Mouse (Mus musculus) limb, embryonic 11.5 days (tissue): Measurements from ENCODE around the gene Galm. TPM values are rescaled to one million over a fixed set of nuclear protein-coding genes. Genes with fewer than 3 reads are reported as not detected.

Experiments used
- ATAC-seq: fragments of 200-750 bp; cut with Nextera tagmentation; 2 replicates; pipeline ENCODE4 v1.8.0; 2017; ENCODE audit warnings: low read depth; ENCODE audit not compliant: insufficient number of reproducible peaks, low FRiP score, low TSS enrichment
- DNase-seq: peaks from one replicate; pipeline ENCODE4 v3.0.0-alpha.2; 2015; ENCODE audit warnings: low spot score
- H3K27ac ChIP-seq: fragments of 300-500 bp; sonication (generic); replicated peaks from 2 replicates; pipeline ENCODE4 v1.5.1; 2014; ENCODE audit warnings: low read depth, mild to moderate bottlenecking, low read length
- H3K27me3 ChIP-seq: fragments of 300-500 bp; sonication (generic); 2 replicates; pipeline ENCODE4 v1.6.1; 2014; ENCODE audit warnings: mild to moderate bottlenecking, low read length, mixed read lengths; ENCODE audit not compliant: control insufficient read depth, insufficient read depth
- H3K36me3 ChIP-seq: fragments of 300-500 bp; sonication (generic); 2 replicates; pipeline ENCODE4 v1.6.1; 2014; ENCODE audit warnings: mild to moderate bottlenecking, low read length, moderate library complexity, mixed read lengths; ENCODE audit not compliant: control insufficient read depth, insufficient read depth
- H3K4me1 ChIP-seq: fragments of 300-500 bp; sonication (generic); 2 replicates; pipeline ENCODE4 v1.6.1; 2014; ENCODE audit warnings: low read length, mixed read lengths; ENCODE audit not compliant: control insufficient read depth, insufficient read depth
- H3K4me2 ChIP-seq: fragments of 300-500 bp; sonication (generic); 2 replicates; pipeline ENCODE4 v1.6.1; 2014; ENCODE audit warnings: low read depth, mild to moderate bottlenecking, moderate library complexity; ENCODE audit not compliant: severe bottlenecking
- H3K4me3 ChIP-seq: fragments of 300-500 bp; sonication (generic); 2 replicates; pipeline ENCODE4 v1.5.1; 2014; ENCODE audit warnings: low read depth, low read length
- H3K9ac ChIP-seq: fragments of 300-500 bp; sonication (generic); 2 replicates; pipeline ENCODE4 v1.6.1; 2014; ENCODE audit warnings: mild to moderate bottlenecking, low read length
- H3K9me3 ChIP-seq: fragments of 300-500 bp; sonication (generic); 2 replicates; pipeline ENCODE4 v1.6.1; 2016; ENCODE audit warnings: low read length; ENCODE audit not compliant: control insufficient read depth
- whole genome bisulfite sequencing: fragments of 180-500 bp; shearing (Covaris S2); extraction: QIAGEN DNeasy Blood & Tissue Kit; methylation state at CpG from one replicate; pipeline ENCODE4 v1.1.7; 2014; 5-methylcytosine and 5-hydroxymethylcytosine counted together
- polyA plus RNA-seq: library from polyadenylated mRNA; unstranded; fragments of >200 nt; fragmentation: Nextera tagmentation; extraction: Ambion mirVana; gene quantifications from 2 replicates; pipeline ENCODE4 v1.2.1, GENCODE M21; 2014

Galm gene
- polyA plus RNA-seq, 1 experiment from 2014 or later = 14.7 TPM

- Histone ChIP-seq H3K27ac (no peak overlapping the region), H3K4me2 (no peak overlapping the region), H3K9me3 (no peaks in the 10 kb centered on the region), H3K4me1 (no peaks in the 10 kb centered on the region), H3K36me3 (no peaks in the 10 kb centered on the region), H3K4me3 (no peak overlapping the region), H3K27me3 (no peaks in the 10 kb centered on the region), H3K9ac (no peak overlapping the region)
- DNase-seq = no peak
- 89% methylated on average over 6 of the region's 6 CpGs for WGBS
- ATAC-seq = no peak
Observed at GRCm38 (mm10) chr17:80148995-80149388, 21.7 kb downstream of the Galm start.

- 27% methylated on average over 5 of the region's 5 CpGs for WGBS
- DNase-seq (no peak), ATAC-seq (no peak)
- no peak overlapping the region for H3K4me3 ChIP-seq
- no peaks in the 10 kb centered on the region for H3K9me3 ChIP-seq
- H3K36me3 ChIP-seq = no peaks in the 10 kb centered on the region
- H3K27me3 ChIP-seq = no peaks in the 10 kb centered on the region
- H3K4me2 ChIP-seq = no peak overlapping the region
- H3K9ac ChIP-seq = no peak overlapping the region
- H3K4me1 ChIP-seq = no peaks in the 10 kb centered on the region
- no peak overlapping the region for H3K27ac ChIP-seq
Observed at GRCm38 (mm10) chr17:80151353-80151752, 24.1 kb downstream of the Galm start.

- H3K4me2 ChIP-seq = no peak overlapping the region
Observed at GRCm38 (mm10) chr17:80152767-80153630, 25.7 kb downstream of the Galm start.

GRCm38 (mm10) chr17:80153631-80154030 lies 26.4 kb downstream of the Galm start:
- 58% methylated on average over 2 of the region's 2 CpGs for WGBS
- Histone ChIP-seq H3K4me1 (no peaks in the 10 kb centered on the region), H3K9me3 (no peaks in the 10 kb centered on the region), H3K27me3 (no peaks in the 10 kb centered on the region), H3K27ac (no peak overlapping the region), H3K4me3 (no peak overlapping the region), H3K4me2 (no peak overlapping the region), H3K36me3 (no peaks in the 10 kb centered on the region), H3K9ac (no peak overlapping the region)
- DNase-seq (no peak), ATAC-seq (no peak)

More at GRCm38 (mm10) chr17:80152767-80153630, 25.7 kb downstream of the Galm start:
- Histone ChIP-seq H3K4me1 (no peaks in the 10 kb centered on the region), H3K9ac (no peak overlapping the region), H3K27ac (no peak overlapping the region), H3K27me3 (no peaks in the 10 kb centered on the region), H3K4me3 (no peak overlapping the region), H3K36me3 (no peaks in the 10 kb centered on the region), H3K9me3 (no peaks in the 10 kb centered on the region)
- no peak for DNase-seq
- 61% methylated on average over 12 of the region's 12 CpGs for WGBS
- no peak for ATAC-seq

- no peaks in the 10 kb centered on the region for H3K27me3 ChIP-seq
- H3K4me1 ChIP-seq = no peaks in the 10 kb centered on the region
- no peak for ATAC-seq
- WGBS = 93% methylated on average over 8 of the region's 8 CpGs
- no peaks in the 10 kb centered on the region for H3K9me3 ChIP-seq
- H3K27ac ChIP-seq = no peak overlapping the region
- H3K4me3 ChIP-seq = no peak overlapping the region
- no peak overlapping the region for H3K4me2 ChIP-seq
- H3K9ac ChIP-seq = no peak overlapping the region
- DNase-seq = no peak
- no peaks in the 10 kb centered on the region for H3K36me3 ChIP-seq
Observed at GRCm38 (mm10) chr17:80156905-80157304, 29.6 kb downstream of the Galm start.

GRCm38 (mm10) chr17:80157489-80157888 lies 30.2 kb downstream of the Galm start:
- no peak overlapping the region for H3K9ac ChIP-seq
- H3K27ac ChIP-seq = no peak overlapping the region
- H3K4me3 ChIP-seq = no peak overlapping the region
- H3K9me3 ChIP-seq = no peaks in the 10 kb centered on the region
- ATAC-seq = no peak
- no peak overlapping the region for H3K4me2 ChIP-seq
- H3K36me3 ChIP-seq = no peaks in the 10 kb centered on the region
- H3K4me1 ChIP-seq = no peaks in the 10 kb centered on the region
- WGBS = 91% methylated on average over 6 of the region's 6 CpGs
- no peak for DNase-seq
- no peaks in the 10 kb centered on the region for H3K27me3 ChIP-seq

GRCm38 (mm10) chr17:80160454-80160853 lies 33.2 kb downstream of the Galm start:
- 77% methylated on average over 5 of the region's 5 CpGs for WGBS
- Histone ChIP-seq H3K9ac (no peak overlapping the region), H3K4me2 (no peak overlapping the region), H3K27ac (no peak overlapping the region), H3K4me3 (no peak overlapping the region), H3K27me3 (no peaks in the 10 kb centered on the region), H3K9me3 (no peaks in the 10 kb centered on the region), H3K4me1 (no peaks in the 10 kb centered on the region), H3K36me3 (no peaks in the 10 kb centered on the region)
- no peak for DNase-seq
- no peak for ATAC-seq

GRCm38 (mm10) chr17:80163991-80164390 lies 36.7 kb downstream of the Galm start:
- Histone ChIP-seq H3K9me3 (no peaks in the 10 kb centered on the region), H3K9ac (no peak overlapping the region), H3K4me1 (peaks cover 12% of the 10 kb centered on the region), H3K4me3 (no peak overlapping the region), H3K27ac (no peak overlapping the region), H3K36me3 (no peaks in the 10 kb centered on the region), H3K4me2 (no peak overlapping the region), H3K27me3 (no peaks in the 10 kb centered on the region)
- DNase-seq = no peak
- no peak for ATAC-seq
- 91% methylated on average over 8 of the region's 8 CpGs for WGBS
